Mouse (Mus musculus) lung, adult 2 months (tissue): ENCODE data around the gene Smarcc2.

Experiments used
- CTCF ChIP-seq: fragments of 200-500 bp; IDR thresholded peaks from 2 replicates; pipeline ENCODE4 v1.5.1; 2011; ENCODE audit warnings: mild to moderate bottlenecking, low read length, control low read depth; ENCODE audit not compliant: insufficient read depth
- POLR2A ChIP-seq: fragments of 200-500 bp; IDR thresholded peaks from 2 replicates; pipeline ENCODE4 v1.6.1; 2011; ENCODE audit warnings: low read depth, mild to moderate bottlenecking, control low read depth, low read length, borderline replicate concordance; ENCODE audit errors: extremely low read depth

DNA sequence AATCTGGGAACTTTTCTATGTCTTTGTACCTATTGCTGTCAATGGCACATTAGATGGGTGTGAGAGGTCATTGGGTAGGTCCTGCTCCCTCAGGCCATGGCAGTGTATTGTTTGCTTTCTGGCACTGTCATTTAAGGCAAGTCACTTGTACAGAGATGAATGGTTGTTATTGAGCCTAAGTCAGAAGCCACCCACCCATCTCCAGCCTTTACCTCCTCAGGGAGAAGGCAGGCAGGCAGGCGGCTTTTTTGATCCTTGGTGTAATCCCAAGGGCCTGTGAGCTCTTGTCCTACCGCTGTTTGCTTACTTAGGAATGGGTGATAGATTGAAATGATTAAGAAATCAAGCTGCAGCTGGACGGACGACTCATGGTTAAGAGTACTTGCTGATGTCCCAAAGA, 29.6 kb upstream of the Smarcc2 start:
- TF ChIP-seq CTCF (no peak), POLR2A (no peak)
